Mouse (Mus musculus): ENCODE measurements around the gene Gm21976. TPM values are rescaled to one million over a fixed set of nuclear protein-coding genes. Genes with fewer than 3 reads are reported as not detected.
A peak's percentile ranks its signal among the peaks of the same experiment; 100 is the strongest.

Gene Gm21976
- total and polyA plus RNA-seq, 3 experiments = not detected

DNA sequence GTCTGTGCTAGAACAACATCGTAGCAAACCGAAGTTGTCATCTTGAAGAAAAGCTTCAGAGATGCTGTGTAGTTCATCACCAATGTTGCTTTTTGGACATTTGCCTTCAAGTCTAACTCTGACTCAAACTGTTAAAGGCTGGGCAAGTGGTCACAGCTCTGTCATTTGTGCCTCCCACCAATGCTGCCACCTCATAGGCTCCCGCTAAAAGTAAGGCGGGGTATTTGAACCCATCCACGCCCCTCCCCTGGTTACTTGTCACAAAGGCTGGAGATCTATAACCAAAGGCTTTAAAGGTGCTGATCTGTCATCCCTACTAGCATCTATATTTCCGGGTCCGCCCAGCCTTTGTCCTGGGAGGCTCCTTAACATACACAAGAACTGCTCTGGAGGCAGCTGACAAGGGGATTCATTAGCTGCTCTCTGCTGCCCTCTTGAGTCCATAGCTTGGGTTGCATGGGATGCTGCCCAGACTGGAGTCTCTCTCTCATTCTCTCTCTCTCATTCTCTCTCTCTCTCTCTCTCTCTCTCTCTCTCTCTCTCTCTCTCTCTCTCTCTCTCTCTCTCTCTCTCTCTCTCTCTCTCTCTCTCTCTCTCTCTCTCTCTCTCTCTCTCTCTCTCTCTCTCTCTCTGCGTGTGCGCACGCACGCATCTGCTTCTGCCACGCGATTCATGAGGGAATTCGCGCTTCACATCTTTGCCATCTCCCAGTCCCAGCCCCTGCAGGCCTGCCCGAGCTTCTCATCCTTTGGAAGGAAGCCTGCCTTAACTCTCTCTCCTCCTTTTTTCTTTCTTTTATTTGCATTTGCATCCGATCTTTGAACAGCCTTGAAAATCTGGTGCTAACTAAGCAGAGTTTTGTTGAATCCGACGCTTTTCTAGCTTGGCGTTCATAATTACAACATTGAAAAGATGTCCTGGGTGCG, 19.4 kb downstream of the Gm21976 start:
- H3K79me2 ChIP-seq (replicated peaks; ENCODE audit: control insufficient read depth, insufficient read depth, low read length) = no peaks in the 10 kb centered on the region
- 46% methylated on average over 21 of the region's 21 CpGs for WGBS
- TF ChIP-seq CTCF (IDR thresholded peaks at IDR 0.05) (peak; percentile 71), EP300 (IDR thresholded peaks at IDR 0.05; ENCODE audit: insufficient read depth, low read depth, low read length) (no peak), POLR2A (IDR thresholded peaks at IDR 0.05; ENCODE audit: insufficient read depth, low read depth, low read length) (no peak)
- no peaks in the 10 kb centered on the region for H3K36me3 ChIP-seq (ENCODE audit: control insufficient read depth, insufficient read depth, low read length)
- no peak overlapping the region for H3K27ac ChIP-seq
- peak; percentile 60 to 78 for DNase-seq
- intact Hi-C loops (cut with DNase I) = loop anchor here (2.0 kb wide), 2 partner anchors 36 to 58 kb away; partner anchors contain the start of genes Ankra2 and Utp15
- no peak overlapping the region for H3K4me3 ChIP-seq
- no peaks in the 10 kb centered on the region for H3K4me1 ChIP-seq (ENCODE audit: control insufficient read depth, insufficient read depth, low read length)
- H3K27me3 ChIP-seq (ENCODE audit: control insufficient read depth, insufficient read depth, low read length) = no peaks in the 10 kb centered on the region
- no peak overlapping the region for H3K9ac ChIP-seq (ENCODE audit: low read depth, low read length)

DNA sequence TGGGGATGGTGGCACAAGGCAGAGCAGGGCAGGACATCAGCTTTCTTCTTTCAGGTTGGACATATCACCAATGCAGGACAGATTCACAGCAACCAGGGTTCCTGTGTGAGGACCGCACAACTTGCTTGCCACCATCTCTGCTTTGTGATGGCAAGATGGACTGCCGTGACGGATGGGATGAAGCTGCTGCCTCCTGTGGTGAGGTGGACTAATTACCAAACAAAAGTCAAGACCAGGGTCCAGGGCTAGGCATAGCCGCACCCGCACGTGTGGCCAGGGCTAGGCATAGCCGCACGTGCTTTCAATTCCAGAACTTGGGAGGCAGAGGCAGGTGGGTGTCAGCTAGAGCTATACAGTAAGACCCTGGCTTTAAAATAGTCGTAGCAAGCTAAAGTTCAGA, 25.6 kb downstream of the Gm21976 start:
- Histone ChIP-seq H3K4me3 (no peak overlapping the region), H3K36me3 (ENCODE audit: control insufficient read depth, insufficient read depth, low read length) (peaks cover 6% of the 10 kb centered on the region), H3K27me3 (ENCODE audit: control insufficient read depth, insufficient read depth, low read length) (no peaks in the 10 kb centered on the region), H3K4me1 (ENCODE audit: control insufficient read depth, insufficient read depth, low read length) (peaks cover 3% of the 10 kb centered on the region; the same call in 1 of the 2 replicates), H3K79me2 (replicated peaks; ENCODE audit: control insufficient read depth, insufficient read depth, low read length) (no peaks in the 10 kb centered on the region), H3K27ac (no peak overlapping the region), H3K9ac (ENCODE audit: low read depth, low read length) (no peak overlapping the region)
- TF ChIP-seq POLR2A (IDR thresholded peaks at IDR 0.05; ENCODE audit: insufficient read depth, low read depth, low read length) (no peak), EP300 (IDR thresholded peaks at IDR 0.05; ENCODE audit: insufficient read depth, low read depth, low read length) (no peak), CTCF (IDR thresholded peaks at IDR 0.05) (no peak)
- DNase-seq = no peak
- intact Hi-C loops (cut with DNase I) = no loop called here
- whole genome bisulfite sequencing = 94% methylated on average over 9 of the region's 9 CpGs

DNA sequence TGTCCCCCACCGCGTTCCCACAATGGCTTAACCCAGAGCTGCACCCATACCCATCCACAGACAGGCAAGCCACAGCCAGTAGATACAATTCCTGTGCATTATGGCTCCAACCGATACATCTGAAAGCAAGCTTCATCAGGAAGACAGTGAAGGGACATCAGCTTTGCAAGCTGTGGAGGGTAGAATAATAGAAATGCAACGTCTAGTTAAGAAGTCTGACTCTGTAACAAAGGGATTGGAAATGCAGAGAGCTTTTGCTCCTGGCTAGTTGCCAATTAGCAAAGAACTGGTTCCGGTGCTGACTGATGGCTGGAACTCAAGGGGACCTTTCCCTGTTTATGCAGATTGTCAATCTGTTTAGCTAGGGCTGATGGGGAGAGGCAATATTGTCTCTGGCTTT, 26.7 kb downstream of the Gm21976 start:
- no peak overlapping the region for H3K4me3 ChIP-seq
- H3K27me3 ChIP-seq (ENCODE audit: control insufficient read depth, insufficient read depth, low read length) = no peaks in the 10 kb centered on the region
- intact Hi-C loops (cut with DNase I) = no loop called here
- peaks cover 16% of the 10 kb centered on the region for H3K36me3 ChIP-seq (ENCODE audit: control insufficient read depth, insufficient read depth, low read length)
- TF ChIP-seq CTCF (IDR thresholded peaks at IDR 0.05) (no peak), EP300 (IDR thresholded peaks at IDR 0.05; ENCODE audit: insufficient read depth, low read depth, low read length) (no peak), POLR2A (IDR thresholded peaks at IDR 0.05; ENCODE audit: insufficient read depth, low read depth, low read length) (no peak)
- H3K4me1 ChIP-seq (ENCODE audit: control insufficient read depth, insufficient read depth, low read length) = peaks cover 3% of the 10 kb centered on the region; the same call in 1 of the 2 replicates
- DNase-seq = no peak
- whole genome bisulfite sequencing = 37% methylated on average over 5 of the region's 5 CpGs
- no peaks in the 10 kb centered on the region for H3K79me2 ChIP-seq (replicated peaks; ENCODE audit: control insufficient read depth, insufficient read depth, low read length)
- H3K9ac ChIP-seq (ENCODE audit: low read depth, low read length) = no peak overlapping the region
- no peak overlapping the region for H3K27ac ChIP-seq

DNA sequence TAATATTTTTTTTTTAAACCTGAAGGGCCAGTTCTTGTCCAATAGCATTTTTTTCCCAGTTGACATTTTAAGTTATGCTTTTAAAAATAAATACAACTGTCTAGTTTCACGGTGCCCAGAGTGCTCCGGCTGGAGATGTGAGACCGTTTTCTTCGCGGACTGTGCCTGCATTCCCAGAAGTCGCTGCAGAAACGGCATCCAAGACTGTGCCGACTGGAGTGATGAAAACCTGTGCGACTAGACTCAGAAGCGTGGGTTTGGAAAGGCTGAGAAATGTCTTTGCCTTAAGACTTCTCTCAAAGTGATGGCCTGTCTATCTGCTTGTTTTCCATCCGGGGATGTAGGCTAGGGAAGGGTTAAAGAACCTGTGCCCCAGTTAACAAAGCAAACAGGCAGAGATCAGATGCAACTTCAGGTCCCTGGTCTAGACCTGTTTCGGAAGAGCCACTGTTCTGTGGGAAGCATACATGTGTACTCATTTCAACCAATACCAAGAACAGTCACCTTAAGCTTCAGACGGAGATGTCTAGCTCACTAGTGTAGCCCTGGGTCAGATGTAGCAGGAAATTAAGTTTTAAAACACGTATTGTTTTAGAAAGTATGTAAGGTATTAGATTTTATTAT, 27.3 kb downstream of the Gm21976 start:
- H3K9ac ChIP-seq (ENCODE audit: low read depth, low read length) = no peak overlapping the region
- intact Hi-C loops (cut with DNase I) = no loop called here
- DNase-seq = no peak
- H3K4me3 ChIP-seq = no peak overlapping the region
- WGBS = 38% methylated on average over 14 of the region's 14 CpGs
- no peaks in the 10 kb centered on the region for H3K27me3 ChIP-seq (ENCODE audit: control insufficient read depth, insufficient read depth, low read length)
- no peak overlapping the region for H3K27ac ChIP-seq
- no peaks in the 10 kb centered on the region for H3K79me2 ChIP-seq (replicated peaks; ENCODE audit: control insufficient read depth, insufficient read depth, low read length)
- H3K4me1 ChIP-seq (ENCODE audit: control insufficient read depth, insufficient read depth, low read length) = peaks cover 3% of the 10 kb centered on the region; the same call in 1 of the 2 replicates
- TF ChIP-seq EP300 (IDR thresholded peaks at IDR 0.05; ENCODE audit: insufficient read depth, low read depth, low read length) (no peak), POLR2A (IDR thresholded peaks at IDR 0.05; ENCODE audit: insufficient read depth, low read depth, low read length) (no peak), CTCF (IDR thresholded peaks at IDR 0.05) (no peak)
- H3K36me3 ChIP-seq (ENCODE audit: control insufficient read depth, insufficient read depth, low read length) = peaks cover 20% of the 10 kb centered on the region

DNA sequence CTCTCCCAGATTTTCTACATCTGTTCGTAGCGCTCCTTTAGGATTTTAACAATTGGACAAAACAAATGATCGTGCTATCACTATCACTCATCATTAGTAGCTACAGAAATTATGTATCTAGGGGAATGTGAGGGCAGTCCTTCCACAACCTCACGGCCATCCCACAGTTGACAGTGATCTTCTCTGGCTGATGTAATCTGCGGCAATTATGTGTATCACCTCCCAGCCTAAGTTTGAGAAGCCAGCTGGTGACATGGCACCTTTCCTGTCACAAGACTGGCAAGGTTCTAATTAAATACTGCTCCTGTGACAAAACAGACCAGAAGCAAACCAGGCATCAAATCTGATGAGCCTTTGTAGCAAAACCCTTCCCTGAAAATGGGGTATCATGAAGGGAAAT, 28.3 kb downstream of the Gm21976 start:
- DNase-seq = no peak
- Histone ChIP-seq H3K9ac (ENCODE audit: low read depth, low read length) (no peak overlapping the region), H3K27me3 (ENCODE audit: control insufficient read depth, insufficient read depth, low read length) (no peaks in the 10 kb centered on the region), H3K4me3 (no peak overlapping the region), H3K27ac (no peak overlapping the region), H3K79me2 (replicated peaks; ENCODE audit: control insufficient read depth, insufficient read depth, low read length) (no peaks in the 10 kb centered on the region), H3K4me1 (ENCODE audit: control insufficient read depth, insufficient read depth, low read length) (peaks cover 3% of the 10 kb centered on the region; the same call in 1 of the 2 replicates), H3K36me3 (ENCODE audit: control insufficient read depth, insufficient read depth, low read length) (peaks cover 25% of the 10 kb centered on the region)
- TF ChIP-seq POLR2A (IDR thresholded peaks at IDR 0.05; ENCODE audit: insufficient read depth, low read depth, low read length) = no peak
- no peak for TF ChIP-seq EP300 (IDR thresholded peaks at IDR 0.05; ENCODE audit: insufficient read depth, low read depth, low read length)
- TF ChIP-seq CTCF (IDR thresholded peaks at IDR 0.05) = no peak
- WGBS = 89% methylated on average over 5 of the region's 5 CpGs
- intact Hi-C loops (cut with DNase I) = no loop called here

Data from heart, adult 2 months (tissue).